Mouse (Mus musculus) right cerebral cortex, postnatal 25 days (tissue): ENCODE results near the gene Ptger1.
A peak's percentile ranks its signal among the peaks of the same experiment; 100 is the strongest.

Experiments used
- DNase-seq: peaks from one replicate; pipeline ENCODE4 v3.0.0; 2022

Gene Ptger1

GRCm38 (mm10) chr8:83656484-83657246, 9.8 kb upstream of the Ptger1 start:
- DNase-seq, result no peak

- peak; percentile 61 for DNase-seq
Measured at GRCm38 (mm10) chr8:83660545-83660944, 5.9 kb upstream of the Ptger1 start.

GRCm38 (mm10) chr8:83660995-83661680, 5.3 kb upstream of the Ptger1 start:
- DNase-seq, result no peak

GRCm38 (mm10) chr8:83662421-83662826, 4.1 kb upstream of the Ptger1 start:
- peak; percentile 82 for DNase-seq

- no peak for DNase-seq
Measured at GRCm38 (mm10) chr8:83664096-83664495, 2.4 kb upstream of the Ptger1 start.

- no peak for DNase-seq
Measured at GRCm38 (mm10) chr8:83664931-83665625, 1.4 kb upstream of the Ptger1 start.

- DNase-seq, result no peak
Measured at GRCm38 (mm10) chr8:83666866-83667234, 372 bp downstream of the Ptger1 start.

- no peak for DNase-seq
Measured at GRCm38 (mm10) chr8:83667526-83667925, 1.0 kb downstream of the Ptger1 start.

- peak; percentile 51 for DNase-seq
Measured at GRCm38 (mm10) chr8:83668010-83668916, 1.8 kb downstream of the Ptger1 start.

- no peak for DNase-seq
Measured at GRCm38 (mm10) chr8:83669013-83669412, 2.5 kb downstream of the Ptger1 start.

GRCm38 (mm10) chr8:83672936-83673335, 6.5 kb downstream of the Ptger1 start:
- no peak for DNase-seq

GRCm38 (mm10) chr8:83674497-83674896, 8.0 kb downstream of the Ptger1 start:
- DNase-seq, result peak; percentile 59

- no peak for DNase-seq
Measured at GRCm38 (mm10) chr8:83679866-83680265, 13.4 kb downstream of the Ptger1 start.

- no peak for DNase-seq
Measured at GRCm38 (mm10) chr8:83680603-83681002, 14.1 kb downstream of the Ptger1 start.

GRCm38 (mm10) chr8:83681099-83681498, 14.6 kb downstream of the Ptger1 start:
- DNase-seq, result no peak

- DNase-seq, result no peak
Measured at GRCm38 (mm10) chr8:83684517-83684916, 18.0 kb downstream of the Ptger1 start.

- DNase-seq, result no peak
Measured at GRCm38 (mm10) chr8:83689264-83689663, 22.8 kb downstream of the Ptger1 start.

GRCm38 (mm10) chr8:83693609-83694236, 27.2 kb downstream of the Ptger1 start:
- DNase-seq, result peak; percentile 50

GRCm38 (mm10) chr8:83694369-83695160, 28.1 kb downstream of the Ptger1 start:
- peak; percentile 48 for DNase-seq

GRCm38 (mm10) chr8:83695351-83696106, 29.1 kb downstream of the Ptger1 start:
- DNase-seq, result no peak
